Mouse (Mus musculus): ENCODE measurements around the gene Tent5c.

DNA sequence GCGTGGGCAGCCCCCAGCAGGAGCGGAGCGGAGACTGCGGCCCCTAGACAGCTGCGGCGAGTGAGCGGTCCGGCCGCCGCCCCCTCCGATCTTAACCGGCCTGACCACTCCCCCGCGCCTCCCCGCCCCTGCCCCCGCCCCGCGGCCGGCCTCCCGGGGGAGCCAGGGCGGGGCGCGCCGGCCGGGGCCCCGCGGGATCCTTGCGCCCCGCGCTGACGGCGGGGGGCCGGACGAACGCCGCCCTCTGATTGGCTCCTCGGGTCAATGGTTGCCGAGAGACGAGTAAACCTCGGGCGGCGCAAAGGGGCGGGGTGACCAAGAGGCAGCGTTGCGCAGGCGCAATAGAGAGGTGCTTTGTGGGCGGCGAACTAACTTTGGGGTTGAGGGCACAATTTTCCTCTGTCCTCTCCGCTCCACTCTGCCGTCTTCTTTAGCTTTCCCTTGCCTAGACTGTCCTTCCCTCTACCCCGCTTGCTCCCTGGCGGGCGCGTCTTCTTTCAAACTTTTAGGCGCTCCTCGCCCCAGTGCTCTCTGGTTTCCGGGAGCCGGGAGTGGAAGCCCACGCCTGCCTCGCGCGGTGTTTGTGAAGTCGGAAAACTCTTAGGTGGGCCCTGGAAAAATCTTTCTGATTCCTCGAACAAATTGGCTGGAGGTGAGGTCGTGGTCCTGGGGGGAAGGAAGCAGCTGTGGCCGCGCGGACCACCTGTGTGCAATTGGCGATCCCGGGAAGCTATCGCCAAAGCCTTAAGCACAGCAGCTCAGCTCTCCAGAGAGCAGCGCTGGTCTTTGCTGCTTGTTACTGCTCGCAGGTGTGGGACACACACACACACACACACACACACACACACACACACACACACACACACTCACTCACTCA is at the start of gene Tent5c:
- TF ChIP-seq POLR2A (IDR thresholded peaks at IDR 0.05; ENCODE audit: borderline replicate concordance, control insufficient read depth, low read depth, low read length) (peak; percentile 94), CTCF (IDR thresholded peaks at IDR 0.05; ENCODE audit: control insufficient read depth, insufficient read depth, low read length) (no peak)
